Mouse (Mus musculus) megakaryocyte, embryonic 14.5 days (primary cell): Measurements from ENCODE around the gene Sh3d19. TPM values are rescaled to one million over a fixed set of nuclear protein-coding genes. Genes with fewer than 3 reads are reported as not detected.

ENCODE experiments used
- H3K27me3 ChIP-seq: replicated peaks from 2 replicates; pipeline ENCODE3; 2012; ENCODE audit warnings: inconsistent platforms
- H3K36me3 ChIP-seq: replicated peaks from 2 replicates; pipeline ENCODE3; 2012; ENCODE audit warnings: low read length, inconsistent platforms, mixed read lengths
- H3K4me1 ChIP-seq: 2 replicates; pipeline ENCODE4 v1.6.1; 2012; ENCODE audit warnings: inconsistent platforms
- H3K4me3 ChIP-seq: replicated peaks from 2 replicates; pipeline ENCODE3; 2012; ENCODE audit warnings: moderate library complexity, mild to moderate bottlenecking, inconsistent platforms
- H3K9me3 ChIP-seq: 2 replicates; pipeline ENCODE4 v1.6.1; 2012; ENCODE audit warnings: inconsistent platforms
- FLI1 ChIP-seq: IDR thresholded peaks from 2 replicates; pipeline ENCODE4 v1.6.1; 2012; ENCODE audit warnings: low read length, inconsistent platforms, mixed read lengths
- GATA1 ChIP-seq: IDR thresholded peaks from 3 replicates; pipeline ENCODE4 v1.6.1; 2012; ENCODE audit warnings: mixed read lengths, low read length, inconsistent platforms, borderline replicate concordance
- polyA plus RNA-seq: library from polyadenylated mRNA; stranded (reverse); fragments of >175 nt; gene quantifications from 2 replicates; pipeline ENCODE4 v1.2.3, GENCODE M21; 2012; ENCODE audit warnings: low replicate concordance; ENCODE audit not compliant: insufficient read depth

The Sh3d19 gene
- polyA plus RNA-seq, 1 experiment = 0.44 TPM

- Histone ChIP-seq H3K36me3 (peaks cover 11% of the 10 kb centered on the region), H3K4me1 (peaks cover 69% of the 10 kb centered on the region), H3K9me3 (peaks cover 1% of the 10 kb centered on the region), H3K4me3 (no peak overlapping the region), H3K27me3 (no peaks in the 10 kb centered on the region)
- TF ChIP-seq GATA1 (no peak), FLI1 (no peak)
Measured at GRCm38 (mm10) chr3:86104909-86105308, 134.0 kb downstream of the Sh3d19 start.

DNA sequence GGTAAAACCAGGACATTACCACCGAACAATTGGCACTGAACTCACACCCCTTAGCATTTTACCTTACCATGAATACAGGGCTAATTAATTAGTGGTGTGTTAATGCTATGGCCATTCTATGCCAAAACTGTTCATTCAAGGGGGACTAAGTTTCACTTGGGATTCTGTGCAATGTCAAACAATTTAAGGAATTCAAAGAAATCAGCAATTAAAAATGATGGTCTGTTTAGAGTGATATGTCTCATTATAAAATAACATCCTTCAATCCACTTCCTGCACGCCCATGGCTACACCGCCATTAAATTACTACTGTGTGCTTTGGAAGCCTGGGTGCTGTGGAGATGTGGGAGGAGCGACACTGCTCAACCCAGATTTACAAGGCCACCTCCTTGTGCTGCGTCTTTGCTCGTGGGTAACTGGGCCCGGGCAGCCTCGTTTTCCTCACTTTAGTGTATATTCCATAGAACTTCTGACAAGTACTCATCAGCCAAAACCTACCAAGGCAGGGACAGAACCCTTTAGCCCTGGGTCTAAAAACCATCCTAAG lies 135.2 kb downstream of the Sh3d19 start:
- Histone ChIP-seq H3K9me3 (no peaks in the 10 kb centered on the region), H3K36me3 (peaks cover 10% of the 10 kb centered on the region), H3K27me3 (no peaks in the 10 kb centered on the region), H3K4me1 (peaks cover 77% of the 10 kb centered on the region), H3K4me3 (no peak overlapping the region)
- TF ChIP-seq FLI1 = no peak
- TF ChIP-seq GATA1 = no peak

DNA sequence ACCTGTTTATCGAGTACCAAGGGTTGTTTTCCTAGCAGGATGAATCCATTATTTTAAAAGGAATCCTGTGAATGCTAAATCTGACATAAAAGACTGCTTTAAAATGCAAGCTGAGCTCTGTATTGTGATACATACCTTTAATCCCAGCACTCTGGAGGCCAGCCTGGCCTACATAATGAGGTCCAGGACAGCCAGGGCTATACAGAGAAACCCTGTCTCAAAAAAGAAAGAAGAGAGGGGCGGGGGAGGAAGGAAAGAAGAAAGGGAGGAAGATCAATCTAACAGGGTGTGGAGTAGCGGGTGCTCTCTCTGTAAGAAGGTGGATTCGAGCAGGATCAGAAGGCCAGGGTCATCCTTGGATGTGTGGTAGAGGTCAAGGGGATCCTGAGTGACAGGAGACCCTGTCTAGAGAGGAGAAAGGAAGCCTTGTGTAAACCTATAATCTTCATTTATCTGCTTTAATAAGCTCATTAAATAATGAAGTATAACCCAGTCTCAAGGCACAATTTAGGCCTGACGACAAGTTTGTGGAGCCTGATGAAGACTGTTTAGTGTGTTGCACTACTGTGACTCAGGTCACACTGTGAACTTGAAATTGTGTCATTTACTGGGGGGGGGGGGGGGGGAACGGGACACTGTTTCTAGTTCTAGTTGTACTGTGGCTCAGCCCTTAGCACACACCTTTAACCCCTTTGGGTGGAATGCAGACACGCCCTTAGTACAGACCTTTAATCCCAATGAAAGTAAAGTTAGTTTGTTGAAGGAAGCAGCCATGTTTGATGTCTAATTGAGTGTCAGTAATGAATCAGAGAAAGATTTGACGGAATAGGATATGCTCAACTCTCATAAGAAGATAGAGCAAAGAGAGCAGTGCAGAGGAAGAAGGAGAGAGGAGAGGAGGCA lies 137.0 kb downstream of the Sh3d19 start:
- H3K4me3 ChIP-seq = no peak overlapping the region
- no peaks in the 10 kb centered on the region for H3K27me3 ChIP-seq
- no peaks in the 10 kb centered on the region for H3K9me3 ChIP-seq
- H3K36me3 ChIP-seq = peaks cover 10% of the 10 kb centered on the region
- no peak for TF ChIP-seq GATA1
- no peak for TF ChIP-seq FLI1
- H3K4me1 ChIP-seq = peaks cover 73% of the 10 kb centered on the region

DNA sequence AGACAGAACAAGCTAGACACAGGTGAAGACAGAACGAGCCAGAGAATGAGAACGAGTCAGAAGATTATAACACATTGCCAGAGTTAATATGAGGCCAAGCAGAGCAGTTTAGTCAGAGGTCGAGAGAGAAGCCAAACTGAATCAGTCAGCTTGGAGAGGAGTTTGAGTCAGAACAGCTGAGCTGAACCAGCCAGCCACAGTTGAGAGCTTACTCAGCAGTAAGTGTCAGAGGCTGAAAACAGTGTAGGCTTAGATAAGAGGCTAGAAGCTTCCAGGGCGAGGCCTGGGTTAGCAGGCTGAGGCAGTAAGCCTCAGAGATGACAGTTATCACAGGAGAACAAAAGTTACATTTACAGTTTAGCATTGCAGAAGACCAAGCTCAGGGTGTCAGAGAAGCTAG lies 137.7 kb downstream of the Sh3d19 start:
- no peaks in the 10 kb centered on the region for H3K9me3 ChIP-seq
- no peak; the same call in 2 of the 3 replicates for TF ChIP-seq GATA1
- no peak for TF ChIP-seq FLI1
- H3K4me3 ChIP-seq = peak overlapping the region; percentile 14
- peaks cover 69% of the 10 kb centered on the region for H3K4me1 ChIP-seq
- H3K36me3 ChIP-seq = peaks cover 10% of the 10 kb centered on the region
- H3K27me3 ChIP-seq = no peaks in the 10 kb centered on the region

DNA sequence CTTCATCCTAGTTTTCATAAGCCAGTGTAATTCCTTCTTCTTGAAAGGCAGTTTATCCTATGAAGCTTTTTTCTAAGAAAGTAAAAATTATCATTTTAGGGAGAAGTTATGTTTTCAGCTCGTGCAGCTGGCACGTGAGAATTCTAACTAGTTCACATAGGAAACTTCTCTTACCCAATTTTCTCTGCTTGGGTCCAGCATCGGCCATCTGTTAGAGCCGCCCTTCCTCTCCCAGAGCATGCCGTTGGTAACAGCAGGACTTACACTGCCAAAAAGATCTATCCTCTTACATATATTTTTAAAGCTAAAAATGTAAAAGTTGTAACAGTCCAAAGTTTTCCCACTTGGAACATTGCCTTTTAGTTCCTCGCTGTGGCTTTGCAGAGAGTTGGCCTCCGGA lies 138.2 kb downstream of the Sh3d19 start:
- no peaks in the 10 kb centered on the region for H3K27me3 ChIP-seq
- no peaks in the 10 kb centered on the region for H3K9me3 ChIP-seq
- peaks cover 63% of the 10 kb centered on the region for H3K4me1 ChIP-seq
- H3K36me3 ChIP-seq = peaks cover 10% of the 10 kb centered on the region
- H3K4me3 ChIP-seq = no peak overlapping the region
- no peak for TF ChIP-seq FLI1

DNA sequence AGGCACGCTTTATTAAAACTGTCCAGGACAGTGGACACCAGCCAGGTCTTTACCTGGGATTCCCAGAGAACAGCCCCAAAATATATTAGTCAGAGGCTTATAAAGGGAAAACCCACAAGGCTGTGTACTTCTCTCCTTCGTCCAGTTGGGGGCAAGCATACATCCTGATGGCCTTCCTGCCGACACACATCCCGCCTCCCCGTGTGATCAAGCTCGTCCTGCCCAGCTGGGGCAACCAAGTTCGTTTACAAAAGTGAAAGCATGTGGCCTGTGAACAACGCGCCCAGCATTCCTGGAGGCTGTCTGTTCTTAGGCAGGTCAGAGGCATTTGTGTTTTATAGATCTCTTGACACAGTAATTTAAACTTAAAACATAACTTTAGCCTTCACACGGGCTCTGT lies 139.2 kb downstream of the Sh3d19 start:
- Histone ChIP-seq H3K9me3 (no peaks in the 10 kb centered on the region), H3K27me3 (no peaks in the 10 kb centered on the region), H3K4me1 (peaks cover 56% of the 10 kb centered on the region), H3K4me3 (peak overlapping the region; percentile 90), H3K36me3 (peaks cover 10% of the 10 kb centered on the region)
- no peak for TF ChIP-seq GATA1
- TF ChIP-seq FLI1 = no peak

- no peaks in the 10 kb centered on the region for H3K27me3 ChIP-seq
- peaks cover 41% of the 10 kb centered on the region for H3K4me1 ChIP-seq
- TF ChIP-seq FLI1 = no peak
- no peak for TF ChIP-seq GATA1
- peaks cover 5% of the 10 kb centered on the region for H3K36me3 ChIP-seq
- H3K9me3 ChIP-seq = peaks cover 7% of the 10 kb centered on the region
- H3K4me3 ChIP-seq = no peak overlapping the region
Measured at GRCm38 (mm10) chr3:86112766-86113165, 141.9 kb downstream of the Sh3d19 start.

GRCm38 (mm10) chr3:86114659-86115338 lies 143.9 kb downstream of the Sh3d19 start:
- Histone ChIP-seq H3K4me1 (peaks cover 21% of the 10 kb centered on the region), H3K4me3 (no peak overlapping the region), H3K9me3 (peaks cover 7% of the 10 kb centered on the region), H3K36me3 (peaks cover 5% of the 10 kb centered on the region), H3K27me3 (no peaks in the 10 kb centered on the region)
- TF ChIP-seq GATA1 = no peak
- TF ChIP-seq FLI1 = no peak

GRCm38 (mm10) chr3:86116951-86117350 lies 146.0 kb downstream of the Sh3d19 start:
- TF ChIP-seq FLI1 (no peak), GATA1 (no peak)
- peaks cover 11% of the 10 kb centered on the region for H3K4me1 ChIP-seq

More at GRCm38 (mm10) chr3:86116951-86117350, 146.0 kb downstream of the Sh3d19 start:
- peaks cover 5% of the 10 kb centered on the region for H3K36me3 ChIP-seq
- peaks cover 7% of the 10 kb centered on the region for H3K9me3 ChIP-seq
- no peak overlapping the region for H3K4me3 ChIP-seq
- H3K27me3 ChIP-seq = no peaks in the 10 kb centered on the region
